Mouse (Mus musculus) brain, embryonic 14.5 days (tissue): ENCODE measurements around the gene Egln2. TPM values are rescaled to one million over a fixed set of nuclear protein-coding genes. Genes with fewer than 3 reads are reported as not detected.

ENCODE experiments used
- DNase-seq: peaks from one replicate; pipeline ENCODE4 v3.0.0-alpha.2; 2011; ENCODE audit warnings: low read depth
- CTCF ChIP-seq: fragments of 200-500 bp; IDR thresholded peaks from 2 replicates; pipeline ENCODE4 v1.5.1; 2012; ENCODE audit warnings: inconsistent platforms, mild to moderate bottlenecking, moderate library complexity, borderline replicate concordance; ENCODE audit not compliant: insufficient read depth, insufficient read length; ENCODE audit errors: extremely low read depth
- POLR2A ChIP-seq: fragments of 200-500 bp; IDR thresholded peaks from 2 replicates; pipeline ENCODE4 v1.6.1; 2012; ENCODE audit warnings: mild to moderate bottlenecking, inconsistent platforms, borderline replicate concordance; ENCODE audit not compliant: poor library complexity, insufficient read depth, insufficient read length, severe bottlenecking; ENCODE audit errors: extremely low read depth
- polyA plus RNA-seq: library from polyadenylated mRNA; depleted of rRNA; stranded (reverse); fragments of >200 nt; gene quantifications from 2 replicates; pipeline ENCODE4 v1.2.3, GENCODE M21; 2012; rRNA removed

The Egln2 gene
- polyA plus RNA-seq, result 129 and 131 TPM in 2 replicates

GRCm38 (mm10) chr7:27166614-27167474 is at the start of gene Egln2:
Egln2 (minus strand) TSS chr7:27166802.
- TF ChIP-seq CTCF (no peak), POLR2A (no peak; the same call in 1 of the 2 replicates)
- peak; percentile 97 for DNase-seq

GRCm38 (mm10) chr7:27212626-27213025 is 46.0 kb upstream of the Egln2 start:
- TF ChIP-seq CTCF, result no peak
- TF ChIP-seq POLR2A, result no peak
- DNase-seq, result no peak

GRCm38 (mm10) chr7:27203730-27204449 is 37.3 kb upstream of the Egln2 start:
- no peak for DNase-seq
- TF ChIP-seq CTCF (no peak), POLR2A (no peak)

GRCm38 (mm10) chr7:27198779-27199178 is 32.2 kb upstream of the Egln2 start:
- TF ChIP-seq POLR2A, result no peak
- TF ChIP-seq CTCF, result no peak
- no peak for DNase-seq

- TF ChIP-seq POLR2A (no peak), CTCF (no peak)
- DNase-seq, result no peak
Measured at GRCm38 (mm10) chr7:27198355-27198754, 31.8 kb upstream of the Egln2 start.

- TF ChIP-seq POLR2A (no peak), CTCF (no peak)
- no peak for DNase-seq
Measured at GRCm38 (mm10) chr7:27197634-27198033, 31.0 kb upstream of the Egln2 start.

- TF ChIP-seq POLR2A (no peak), CTCF (no peak)
Measured at GRCm38 (mm10) chr7:27197136-27197535, 30.5 kb upstream of the Egln2 start.

GRCm38 (mm10) chr7:27195681-27196611 is 29.3 kb upstream of the Egln2 start, which contains the start of the genes BC024978 and Snrpa:
BC024978 (plus strand) TSS chr7:27195781.
Snrpa (minus strand) TSS chr7:27196271.
- DNase-seq, result peak; percentile 100
- TF ChIP-seq CTCF (no peak), POLR2A (peak; percentile 35; the same call in 1 of the 2 replicates)

More at GRCm38 (mm10) chr7:27197136-27197535, 30.5 kb upstream of the Egln2 start:
- no peak for DNase-seq

GRCm38 (mm10) chr7:27193731-27194130 is 27.1 kb upstream of the Egln2 start:
- DNase-seq, result no peak
- TF ChIP-seq CTCF (no peak), POLR2A (no peak)

GRCm38 (mm10) chr7:27192434-27192833 is 25.8 kb upstream of the Egln2 start:
- TF ChIP-seq POLR2A (no peak), CTCF (no peak)
- no peak for DNase-seq
